Mouse (Mus musculus) frontal cortex, adult (tissue): ENCODE results near the gene Pum1.

ENCODE experiments used
- ATAC-seq: cut with Nextera tagmentation; 2 replicates; pipeline ENCODE4 v1.9.2; 2017; ENCODE audit warnings: mild to moderate bottlenecking, moderate library complexity, mixed read lengths; ENCODE audit not compliant: low TSS enrichment

The Pum1 gene

DNA sequence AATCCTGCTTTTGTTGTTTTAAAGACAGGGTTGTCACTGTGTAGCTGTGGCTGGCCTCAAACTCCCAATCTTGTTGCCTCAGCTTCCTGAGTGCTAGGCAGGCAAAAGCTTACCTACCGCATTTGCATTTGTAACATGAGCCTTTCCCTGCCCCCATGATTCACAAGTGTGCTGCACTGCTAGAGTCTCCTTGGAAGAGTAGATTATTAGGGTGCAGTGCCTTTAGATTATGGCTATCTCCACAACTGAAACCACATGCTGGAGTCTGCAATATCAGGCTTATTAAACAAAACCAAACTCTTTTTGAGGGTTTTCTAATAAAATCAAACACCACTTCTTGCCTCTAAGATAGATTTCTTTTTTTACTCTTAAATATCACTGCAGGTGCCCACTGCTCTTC is 59.5 kb downstream of the Pum1 start:
- ATAC-seq = no peak

DNA sequence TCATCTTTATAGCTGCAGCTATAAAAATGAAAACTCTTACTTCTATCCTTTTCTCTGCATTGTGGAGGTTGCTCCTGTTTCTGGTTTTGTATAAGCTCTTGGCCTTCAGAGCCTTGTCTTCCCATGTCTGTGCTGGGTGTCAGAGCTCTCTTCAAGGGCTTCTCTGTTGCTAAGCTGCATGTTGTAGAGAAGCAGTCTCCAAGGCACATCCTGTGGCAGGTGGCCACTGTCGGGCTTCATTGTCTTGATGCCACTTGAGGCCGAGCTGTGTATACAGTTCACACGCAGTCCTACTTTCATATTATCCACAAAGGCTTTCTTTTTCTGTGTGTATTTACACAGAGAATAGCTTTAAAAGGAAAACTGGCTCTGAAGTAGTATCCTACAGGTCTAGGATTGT is 63.0 kb downstream of the Pum1 start:
- 0 out of 2 replicates have a peak, but pooled peaks have one; percentile 22 for ATAC-seq

- no peak for ATAC-seq
Measured at GRCm38 (mm10) chr4:130735957-130736356, 72.8 kb downstream of the Pum1 start.

- peak; percentile 67; the same call in 1 of the 2 replicates for ATAC-seq
Measured at GRCm38 (mm10) chr4:130738527-130738926, 75.4 kb downstream of the Pum1 start.

DNA sequence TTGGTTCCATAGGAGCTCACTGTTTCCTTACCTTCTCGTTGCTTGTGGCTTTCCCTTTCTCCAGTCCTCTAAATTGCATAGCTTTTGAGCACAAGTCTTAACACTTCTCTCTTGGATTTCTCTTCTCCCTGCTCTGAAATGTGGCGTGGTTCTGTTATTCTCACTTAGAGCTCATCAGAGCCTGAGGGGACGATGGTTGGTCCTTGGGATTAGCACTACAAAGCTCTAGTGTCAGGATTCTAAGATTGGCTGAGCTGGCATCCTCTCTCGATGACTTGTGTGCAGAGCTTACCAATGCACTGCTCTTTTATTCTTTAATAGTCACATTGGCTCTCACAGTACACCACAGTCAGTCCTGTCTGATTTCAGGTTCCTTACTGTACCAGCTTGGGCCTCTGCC is 80.9 kb downstream of the Pum1 start:
- ATAC-seq = 0 out of 2 replicates have a peak, but pooled peaks have one; percentile 14

GRCm38 (mm10) chr4:130745561-130746306 is 82.6 kb downstream of the Pum1 start:
- peak; percentile 92 for ATAC-seq

- ATAC-seq = no peak
Measured at GRCm38 (mm10) chr4:130749566-130749965, 86.4 kb downstream of the Pum1 start.

- ATAC-seq = peak; percentile 21; the same call in 1 of the 2 replicates
Measured at GRCm38 (mm10) chr4:130751966-130752365, 88.8 kb downstream of the Pum1 start.

DNA sequence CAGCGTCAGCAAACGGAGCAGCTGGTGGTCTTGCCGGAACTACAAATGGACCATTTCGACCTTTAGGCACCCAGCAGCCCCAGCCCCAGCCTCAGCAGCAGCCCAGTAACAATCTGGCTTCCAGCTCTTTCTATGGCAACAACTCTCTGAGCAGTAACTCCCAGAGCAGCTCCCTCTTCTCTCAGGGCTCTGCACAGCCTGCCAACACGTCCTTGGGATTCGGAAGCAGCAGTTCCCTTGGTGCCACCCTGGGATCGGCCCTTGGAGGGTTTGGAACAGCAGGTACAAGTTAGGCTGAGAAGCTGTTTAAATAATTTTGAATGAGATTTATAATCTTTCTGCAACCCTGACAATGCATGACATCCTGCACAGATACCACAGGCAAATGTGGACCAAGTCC is 89.5 kb downstream of the Pum1 start:
- ATAC-seq = 0 out of 2 replicates have a peak, but pooled peaks have one; percentile 27

GRCm38 (mm10) chr4:130753755-130754154 is 90.6 kb downstream of the Pum1 start:
- ATAC-seq = no peak

GRCm38 (mm10) chr4:130754776-130755175 is 91.7 kb downstream of the Pum1 start:
- ATAC-seq = peak; percentile 39

- ATAC-seq = no peak
Measured at GRCm38 (mm10) chr4:130759875-130760274, 96.8 kb downstream of the Pum1 start.

- no peak for ATAC-seq
Measured at GRCm38 (mm10) chr4:130761809-130762208, 98.7 kb downstream of the Pum1 start.

DNA sequence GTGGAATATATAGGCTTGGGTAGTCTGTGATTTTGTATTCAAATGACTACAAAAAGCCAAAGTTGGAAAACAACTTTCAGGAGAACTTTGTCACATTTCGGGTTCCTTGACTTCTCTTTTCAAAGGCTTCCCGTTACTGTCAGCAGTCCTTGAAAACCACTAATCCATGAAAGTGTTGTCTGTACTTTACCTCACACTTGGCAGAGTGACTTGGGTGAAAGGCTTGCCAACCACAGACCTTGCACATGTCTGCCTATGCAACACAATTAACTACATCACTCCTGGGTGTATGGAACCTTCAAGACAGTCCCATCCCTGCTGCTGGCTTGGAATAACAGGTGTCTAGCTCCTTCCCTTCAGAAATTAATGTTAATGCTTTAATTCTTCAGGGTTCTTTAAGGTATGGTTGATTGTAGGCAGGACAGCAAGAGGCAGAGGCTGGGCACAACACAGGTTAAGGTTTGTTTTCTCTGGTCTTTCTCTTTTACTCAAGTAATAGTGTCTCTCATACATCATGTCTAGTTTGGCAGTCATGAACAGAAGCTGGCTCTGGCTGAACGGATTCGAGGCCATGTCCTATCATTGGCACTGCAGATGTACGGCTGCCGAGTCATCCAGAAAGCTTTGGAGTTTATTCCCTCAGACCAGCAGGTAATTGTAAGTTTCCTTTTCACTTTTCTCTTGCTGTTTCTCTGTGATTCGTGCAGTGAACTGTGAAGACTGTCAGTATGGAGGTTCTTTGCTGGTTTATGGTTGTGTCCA is 102.5 kb downstream of the Pum1 start:
- no peak for ATAC-seq

GRCm38 (mm10) chr4:130766387-130766786 is 103.3 kb downstream of the Pum1 start:
- ATAC-seq = no peak

GRCm38 (mm10) chr4:130766926-130767325 is 103.8 kb downstream of the Pum1 start:
- ATAC-seq = no peak

DNA sequence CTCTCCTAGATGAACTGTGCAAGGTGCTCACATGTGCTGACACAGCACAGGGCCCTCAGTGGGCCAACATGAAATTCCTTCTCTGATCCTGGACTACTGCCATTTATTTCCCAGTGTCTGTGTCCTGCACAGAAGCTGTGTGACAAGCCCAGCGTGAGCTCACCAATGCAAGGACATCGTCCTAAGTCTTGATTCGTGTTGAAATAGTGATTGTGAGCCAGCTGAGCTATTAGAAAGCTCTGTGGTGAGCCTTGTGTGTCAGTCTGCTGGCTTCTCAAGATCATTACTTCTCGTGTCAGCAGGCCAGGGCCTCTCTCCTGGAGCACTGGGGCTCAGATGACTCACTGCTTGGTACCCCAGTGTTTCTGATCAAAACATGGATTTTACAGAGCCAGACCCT is 110.8 kb downstream of the Pum1 start:
- no peak for ATAC-seq

- ATAC-seq = no peak
Measured at GRCm38 (mm10) chr4:130774822-130775221, 111.7 kb downstream of the Pum1 start.

GRCm38 (mm10) chr4:130777647-130778046 is 114.5 kb downstream of the Pum1 start:
- no peak for ATAC-seq

DNA sequence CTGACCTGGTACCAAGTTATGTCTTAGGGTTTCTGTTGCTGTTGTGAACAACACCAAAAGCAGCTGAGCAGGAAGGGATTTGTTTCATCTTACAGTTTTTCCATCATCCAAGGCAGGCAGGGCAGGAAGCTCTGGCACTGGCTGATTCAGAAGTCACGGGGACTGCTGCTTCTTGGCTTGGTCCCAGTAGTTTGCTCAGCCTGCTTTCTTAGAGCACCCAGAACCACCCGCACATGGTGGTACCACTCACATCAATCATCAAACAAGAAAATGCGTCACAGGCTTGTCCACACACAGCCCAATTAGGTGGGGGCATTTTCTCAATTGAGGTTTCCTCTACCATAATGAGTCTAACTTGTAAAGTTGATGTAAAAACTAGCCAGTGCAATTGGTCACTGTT is 115.9 kb downstream of the Pum1 start:
- ATAC-seq = peak; percentile 52

GRCm38 (mm10) chr4:130782492-130782891 is 119.4 kb downstream of the Pum1 start:
- ATAC-seq = no peak

GRCm38 (mm10) chr4:130784755-130785154 is 121.6 kb downstream of the Pum1 start:
- 0 out of 2 replicates have a peak, but pooled peaks have one; percentile 50 for ATAC-seq

- ATAC-seq = no peak
Measured at GRCm38 (mm10) chr4:130787530-130787929, 124.4 kb downstream of the Pum1 start.
